Mouse (Mus musculus) urinary bladder, adult 18-20 months (tissue): ENCODE results near the gene Ralgds.

Source experiments
- DNase-seq, 2 experiments: peaks; one replicate each; pipeline ENCODE4 v3.0.0; 2022; ENCODE audit warnings: low spot score in 2 of 2, mixed read lengths in 2 of 2

Gene Ralgds

GRCm38 (mm10) chr2:28532938-28533771 is 20.2 kb downstream of the Ralgds start:
- DNase-seq: peak; percentile 87 to 89

DNA sequence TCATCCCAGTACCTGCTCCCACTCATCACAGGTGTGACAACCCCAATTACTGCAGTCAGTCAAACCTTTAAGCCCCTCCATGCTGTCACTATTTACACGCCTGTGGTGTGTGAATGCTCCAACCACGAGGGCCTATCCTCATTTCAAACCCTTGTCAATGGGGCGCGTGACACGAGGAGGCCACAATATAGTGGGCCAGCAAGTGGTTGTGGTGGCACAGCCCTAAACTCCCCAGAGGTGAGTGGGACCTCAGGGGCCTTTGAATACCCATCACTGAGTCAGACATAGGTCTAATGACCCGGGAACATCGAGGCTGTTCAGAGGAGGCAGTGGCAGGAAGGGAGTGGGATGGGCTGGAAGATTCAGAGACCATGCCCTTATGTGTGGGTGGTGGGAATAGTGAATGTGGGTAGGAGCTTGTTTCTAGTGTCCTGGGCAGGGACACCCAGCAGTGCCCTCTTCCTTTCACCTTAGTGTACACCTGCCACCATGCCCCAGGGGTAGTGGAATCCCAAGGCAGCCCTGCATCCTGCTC is 21.0 kb downstream of the Ralgds start:
- no peak for DNase-seq

- DNase-seq: no peak
These were observed 21.7 kb downstream of the Ralgds start for GRCm38 (mm10) chr2:28534436-28535262.

DNA sequence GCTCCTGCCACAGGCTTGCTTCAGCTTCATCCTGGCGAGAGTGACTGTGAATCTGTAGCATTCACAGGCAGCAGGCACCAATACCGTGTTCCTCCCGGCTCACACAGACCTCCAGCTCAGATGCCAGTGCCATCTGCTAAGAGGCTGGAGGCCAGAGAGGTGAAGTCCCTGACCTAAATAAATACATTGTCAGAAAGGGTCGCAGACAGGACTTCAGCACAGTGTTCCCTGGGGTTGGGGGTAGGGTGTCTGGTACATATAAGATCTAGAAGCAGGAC is 22.3 kb downstream of the Ralgds start:
- no peak for DNase-seq

GRCm38 (mm10) chr2:28535650-28536049 is 22.7 kb downstream of the Ralgds start:
- no peak for DNase-seq

DNA sequence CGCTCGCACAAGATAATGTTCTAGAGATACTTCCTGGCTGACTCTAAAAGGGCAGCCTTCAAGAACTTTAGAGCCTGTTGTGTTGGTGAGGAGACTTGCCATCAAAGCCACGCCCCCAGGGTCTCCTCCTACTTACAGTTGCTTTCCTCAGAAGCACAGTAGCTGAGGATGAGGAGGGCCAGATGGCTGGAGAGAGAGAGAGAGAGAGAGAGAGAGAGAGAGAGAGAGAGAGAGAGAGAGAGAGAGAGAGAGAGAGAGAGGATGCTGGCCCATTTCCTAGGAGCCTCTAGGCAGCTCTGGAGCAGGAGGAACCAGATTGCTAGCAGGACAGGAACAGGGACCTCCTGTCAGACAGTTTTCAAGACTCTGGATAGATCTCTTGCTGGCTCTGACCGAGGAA is 23.2 kb downstream of the Ralgds start:
- DNase-seq: no peak

GRCm38 (mm10) chr2:28536766-28537633 is 24.1 kb downstream of the Ralgds start:
- peak in 1 of 2 experiments; percentile 71 for DNase-seq

- DNase-seq: no peak
These were observed 24.7 kb downstream of the Ralgds start for GRCm38 (mm10) chr2:28537634-28537920.

DNA sequence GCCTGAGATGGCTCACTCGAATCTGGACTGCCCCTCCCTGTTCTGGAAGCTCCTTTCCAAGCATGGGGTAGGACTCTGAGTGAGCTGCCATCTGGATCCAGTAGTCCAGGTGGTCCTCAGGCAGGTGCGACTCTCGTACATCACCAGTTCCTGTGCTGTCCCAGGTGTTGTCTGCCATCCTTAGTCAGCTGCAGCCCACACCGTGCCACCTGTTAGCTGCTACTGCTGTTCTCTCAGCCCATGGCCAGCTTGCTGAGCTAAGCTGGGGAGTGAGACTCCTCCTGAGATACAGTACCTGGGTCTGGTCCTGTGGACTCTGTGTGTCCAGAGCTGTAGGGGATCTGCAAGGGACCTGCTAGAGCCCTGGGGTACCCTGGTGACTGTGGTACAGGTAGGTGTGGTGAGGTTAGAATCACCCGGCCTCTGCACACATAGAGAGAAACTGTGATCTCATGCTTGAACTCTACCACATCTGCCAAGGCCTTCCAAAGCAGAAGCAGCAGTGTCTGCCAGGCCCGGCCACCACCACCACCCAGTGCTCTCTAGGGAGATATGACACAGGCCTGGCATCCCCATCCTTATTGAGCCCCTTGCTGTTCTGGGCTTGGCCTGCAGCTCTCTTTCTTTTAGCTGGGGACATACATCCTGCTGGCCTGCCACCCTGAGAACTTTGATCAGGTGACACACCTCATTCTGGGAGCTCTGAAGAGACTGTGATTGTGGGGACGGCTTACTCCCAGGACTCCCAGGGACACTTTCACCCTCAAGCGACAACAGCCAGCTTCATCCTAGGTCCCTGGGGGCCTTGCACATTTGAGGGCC is 25.3 kb downstream of the Ralgds start:
- no peak for DNase-seq

- no peak for DNase-seq
These were observed 25.8 kb downstream of the Ralgds start for GRCm38 (mm10) chr2:28538817-28539128.

DNA sequence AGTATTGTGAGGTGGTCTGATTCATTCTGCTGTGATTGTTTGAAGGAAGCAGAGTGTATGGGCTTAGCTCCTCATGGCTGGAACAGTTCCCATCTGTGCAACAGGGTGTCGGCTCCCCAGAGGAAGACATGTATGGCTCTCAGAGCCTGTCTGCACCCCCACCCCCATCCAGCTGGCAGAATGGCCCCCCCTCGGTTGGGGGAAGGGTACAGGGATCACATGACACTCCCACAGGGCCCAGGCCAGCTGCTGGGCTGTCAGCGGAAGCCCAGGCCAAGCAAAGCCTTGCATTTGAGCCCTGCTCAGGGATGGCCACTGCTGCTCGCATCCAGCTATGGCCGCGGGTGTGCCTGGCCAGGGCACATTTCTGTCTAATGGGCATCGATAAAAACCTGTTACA is 26.3 kb downstream of the Ralgds start:
- DNase-seq: no peak

DNA sequence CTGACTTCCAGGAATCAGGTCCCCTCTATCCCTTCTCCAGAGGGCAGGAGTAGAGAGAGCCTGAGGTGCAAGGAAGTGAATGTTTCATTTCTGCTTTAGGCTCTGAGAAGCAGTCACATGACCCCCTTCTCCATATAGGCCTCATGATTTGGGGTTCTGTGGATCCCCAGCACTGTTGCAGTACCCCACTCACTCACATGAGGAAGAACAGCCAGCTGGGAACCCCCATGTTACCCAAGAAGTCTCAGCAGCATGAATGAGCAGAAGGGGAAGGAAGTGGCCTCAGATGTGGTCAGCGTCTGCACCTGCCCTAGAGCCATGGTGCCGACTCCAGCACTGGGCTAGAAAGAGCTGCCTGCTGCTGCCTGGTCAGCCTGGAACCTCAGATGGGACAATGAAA is 27.0 kb downstream of the Ralgds start:
- no peak for DNase-seq

DNA sequence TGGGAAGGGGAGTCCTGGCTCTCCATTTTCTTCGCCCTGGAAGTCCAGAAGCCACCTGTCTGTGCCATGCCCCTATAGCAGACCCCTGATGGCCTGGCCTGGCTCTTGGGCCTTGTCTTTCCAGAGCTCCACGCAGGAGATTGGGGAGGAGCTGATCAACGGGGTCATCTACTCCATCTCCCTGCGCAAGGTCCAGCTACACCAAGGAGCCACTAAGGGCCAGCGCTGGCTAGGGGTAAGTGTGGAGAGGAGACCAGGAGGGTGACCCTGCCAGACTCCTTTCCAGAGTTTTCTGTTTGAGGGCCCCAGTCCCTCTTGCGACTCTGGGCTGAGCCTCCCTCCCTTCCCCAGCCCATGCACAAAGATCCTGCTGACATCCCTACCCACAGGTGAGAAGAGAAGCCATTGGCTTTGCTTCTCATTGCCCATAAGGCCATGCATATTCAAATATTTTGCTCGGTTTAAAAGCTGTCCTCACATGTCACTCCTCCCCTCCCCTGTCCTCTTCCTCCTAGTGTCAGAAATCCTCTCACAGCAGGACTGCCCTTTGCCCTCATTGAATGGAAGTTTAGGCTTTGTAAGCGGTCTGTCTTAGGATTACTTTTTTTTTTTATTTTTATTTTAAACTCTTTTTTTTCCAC is 27.8 kb downstream of the Ralgds start:
- no peak for DNase-seq

DNA sequence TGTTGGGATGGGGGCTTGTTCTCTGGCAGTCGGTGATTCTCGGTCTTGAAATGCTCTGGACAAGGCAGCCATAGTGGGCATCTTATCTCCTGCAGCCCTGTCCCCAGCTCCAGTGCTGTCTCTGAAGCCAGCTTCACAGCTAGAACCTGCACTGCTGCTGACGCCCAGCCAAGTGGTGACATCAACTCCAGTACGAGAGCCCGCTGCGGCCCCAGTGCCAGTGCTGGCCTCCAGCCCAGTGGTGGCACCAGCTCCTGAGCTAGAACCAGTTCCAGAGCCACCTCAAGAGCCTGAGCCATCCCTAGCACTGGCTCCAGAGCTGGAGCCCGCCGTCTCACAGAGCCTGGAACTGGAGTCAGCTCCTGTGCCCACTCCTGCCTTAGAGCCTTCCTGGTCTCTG is 31.0 kb downstream of the Ralgds start:
- no peak for DNase-seq

GRCm38 (mm10) chr2:28545976-28546375 is 33.1 kb downstream of the Ralgds start:
- DNase-seq: no peak

- no peak for DNase-seq
These were observed 33.6 kb downstream of the Ralgds start for GRCm38 (mm10) chr2:28546560-28546959.

- DNase-seq: peak; percentile 72 to 81
These were observed 34.6 kb downstream of the Ralgds start for GRCm38 (mm10) chr2:28547237-28548172.

GRCm38 (mm10) chr2:28549157-28549556 is 36.2 kb downstream of the Ralgds start:
- no peak for DNase-seq

GRCm38 (mm10) chr2:28552301-28552700 is 39.4 kb downstream of the Ralgds start:
- DNase-seq: no peak

GRCm38 (mm10) chr2:28557452-28557851 is 44.5 kb downstream of the Ralgds start:
- DNase-seq: no peak
